Mouse (Mus musculus): ENCODE data around the gene Snrpe.
A peak's percentile ranks its signal among the peaks of the same experiment; 100 is the strongest.

Gene Snrpe

DNA sequence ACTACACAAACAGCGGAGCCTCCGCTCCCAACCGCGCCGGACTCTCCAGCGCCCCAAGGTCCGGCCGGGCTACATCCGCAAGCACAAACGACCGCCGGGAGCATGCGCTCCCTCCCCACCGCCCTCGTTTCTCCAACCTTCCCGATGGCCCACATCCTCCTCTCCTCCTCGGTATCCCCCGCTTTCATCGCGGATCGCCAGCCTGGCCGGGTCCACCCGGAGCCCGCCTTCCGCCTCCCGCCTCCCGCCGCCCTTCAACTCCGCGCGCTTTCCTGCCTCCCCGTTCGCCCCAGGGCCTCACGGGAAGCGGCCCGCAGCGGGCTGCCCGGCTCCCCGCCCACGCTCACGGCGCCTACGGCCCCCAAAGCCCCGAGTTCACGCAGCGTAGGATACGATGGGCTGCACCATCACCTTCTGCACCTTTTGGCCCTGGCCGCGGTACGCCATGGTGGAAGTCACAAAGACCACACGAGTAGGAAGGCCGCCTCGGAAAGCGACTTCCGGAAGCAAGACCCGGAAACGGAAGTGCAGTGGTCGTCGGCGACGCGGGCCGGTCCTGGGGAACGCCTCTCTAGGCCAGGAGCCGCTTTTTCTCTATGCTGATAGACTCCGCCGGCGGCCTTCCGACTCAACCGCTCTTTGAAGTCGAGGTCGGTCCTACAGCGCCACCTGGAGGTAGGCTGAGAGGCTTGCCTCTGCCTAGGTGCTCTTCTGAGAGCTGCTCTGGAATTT lies at the start of gene Snrpe:
Gene Snrpe (minus strand): TSS at position 521 of the 732 bp plus-strand sequence.
- peak; percentile 98 for DNase-seq

- no peak for DNase-seq
Observed at GRCm38 (mm10) chr1:133658878-133659277, 48.8 kb upstream of the Snrpe start.

DNA sequence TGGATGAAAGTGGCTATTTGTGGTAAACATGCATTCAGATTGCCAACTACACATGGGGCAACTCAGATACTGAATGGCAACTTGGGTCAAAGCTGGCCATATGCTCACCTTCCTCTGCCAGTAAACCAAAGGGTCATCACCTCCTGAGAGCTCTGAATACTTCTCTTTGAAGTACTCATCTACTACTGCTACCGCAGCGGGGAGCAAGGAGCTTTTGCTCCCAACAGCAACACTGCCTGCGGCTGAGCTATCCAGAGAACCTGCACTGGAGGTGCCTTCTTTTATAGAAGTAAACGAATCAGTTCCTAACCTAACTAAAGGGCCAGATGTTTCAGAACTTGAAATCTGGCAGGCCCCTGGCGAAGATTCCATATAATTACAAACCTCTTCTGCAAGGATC lies 46.7 kb upstream of the Snrpe start:
- no peak for DNase-seq

- DNase-seq = no peak
Observed at GRCm38 (mm10) chr1:133653033-133653432, 42.9 kb upstream of the Snrpe start.

DNA sequence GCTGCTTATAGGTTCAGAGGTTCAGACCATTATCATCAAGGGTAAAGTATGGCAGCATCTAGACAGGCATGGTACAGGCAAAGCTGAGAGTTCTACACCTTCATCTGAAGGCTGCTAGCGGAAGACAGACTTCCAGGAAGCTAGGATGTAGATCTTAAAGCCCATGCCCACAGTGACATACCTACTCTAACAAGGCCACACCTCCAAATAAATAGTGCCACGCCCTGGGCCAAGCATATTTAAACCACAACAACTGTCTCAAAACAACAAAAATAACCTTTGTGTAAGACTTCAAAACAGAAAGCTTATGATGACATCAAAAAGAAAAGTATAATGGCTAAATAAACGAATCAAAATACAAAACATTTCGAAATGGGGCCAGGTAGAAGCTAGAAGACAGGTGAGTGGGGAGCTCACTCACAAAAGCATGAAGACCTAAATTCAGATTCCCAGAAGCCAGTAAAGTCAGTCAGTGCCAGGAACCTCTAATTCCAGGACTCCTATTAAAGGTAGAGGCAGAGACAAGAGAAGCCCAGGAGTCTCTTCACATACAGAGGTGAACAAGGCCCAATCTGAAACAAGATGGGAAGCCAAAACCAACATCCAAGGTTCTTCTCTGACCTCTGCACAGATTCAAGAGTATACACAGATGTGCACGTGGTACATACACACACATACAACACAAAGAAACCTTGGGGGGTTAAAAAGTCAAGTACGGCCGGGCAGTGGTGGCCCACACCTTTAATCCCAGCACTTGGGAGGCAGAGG lies 40.4 kb upstream of the Snrpe start:
- DNase-seq = no peak

GRCm38 (mm10) chr1:133645652-133646051 lies 35.6 kb upstream of the Snrpe start:
- no peak for DNase-seq

DNA sequence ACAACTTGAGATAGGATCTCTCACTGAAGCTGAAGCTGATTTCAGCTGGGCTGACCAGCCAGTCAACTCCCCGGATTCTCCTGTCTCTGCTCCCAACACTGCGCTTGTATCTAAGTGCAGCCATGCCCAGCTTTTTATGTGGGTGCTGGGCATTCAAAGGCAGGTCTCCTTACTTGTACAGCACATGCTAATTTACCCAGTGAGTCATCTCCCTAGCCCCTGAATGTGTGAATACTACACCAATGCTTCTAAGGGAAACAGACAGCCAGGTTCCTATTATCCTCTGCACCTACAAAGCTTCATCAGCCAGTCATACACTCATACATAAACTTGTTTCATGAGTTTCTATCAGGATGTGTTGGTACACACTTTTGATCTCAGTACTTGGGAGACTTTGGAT lies 31.1 kb upstream of the Snrpe start:
- no peak for DNase-seq

GRCm38 (mm10) chr1:133638517-133638916 lies 28.4 kb upstream of the Snrpe start:
- no peak for DNase-seq

DNA sequence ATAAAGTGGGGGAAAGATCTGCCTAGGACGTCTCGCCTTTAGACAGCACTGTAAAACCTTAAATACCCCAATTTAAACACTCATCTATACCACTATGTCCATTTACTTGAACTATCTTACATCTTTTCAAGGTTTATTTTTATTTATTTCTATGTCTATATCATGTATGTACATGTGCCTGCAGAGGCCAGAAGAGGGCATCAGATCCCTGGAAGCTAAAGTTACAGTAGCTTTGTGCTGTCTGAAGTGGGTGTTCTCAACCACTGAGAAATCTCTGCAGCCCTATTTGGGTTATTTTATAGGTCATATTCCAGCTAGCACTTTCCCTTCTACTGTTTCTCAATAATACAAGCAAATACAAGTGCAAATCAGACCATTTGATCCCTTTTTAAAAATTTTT lies 22.1 kb upstream of the Snrpe start:
- DNase-seq = peak; percentile 33

DNA sequence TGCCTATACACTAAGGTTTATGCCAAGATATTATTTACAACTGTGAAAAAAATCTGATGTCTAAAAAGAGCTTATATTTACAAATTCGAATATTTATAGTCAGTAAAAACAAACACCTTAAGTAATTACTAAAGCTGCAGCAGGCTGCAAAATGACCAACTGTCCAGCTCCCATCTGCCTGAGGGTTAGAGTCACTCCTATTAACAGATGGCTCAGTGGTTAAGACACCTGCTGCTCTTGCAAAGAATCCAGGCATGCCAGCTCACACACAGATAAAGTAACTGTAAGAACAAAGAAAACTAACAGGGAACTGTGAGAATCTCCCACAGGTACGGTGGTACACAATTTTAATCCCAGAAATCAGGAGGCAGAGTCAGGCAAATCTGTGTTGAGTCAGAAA lies 15.0 kb upstream of the Snrpe start:
- no peak for DNase-seq

- DNase-seq = no peak
Observed at GRCm38 (mm10) chr1:133618311-133618710, 8.2 kb upstream of the Snrpe start.

DNA sequence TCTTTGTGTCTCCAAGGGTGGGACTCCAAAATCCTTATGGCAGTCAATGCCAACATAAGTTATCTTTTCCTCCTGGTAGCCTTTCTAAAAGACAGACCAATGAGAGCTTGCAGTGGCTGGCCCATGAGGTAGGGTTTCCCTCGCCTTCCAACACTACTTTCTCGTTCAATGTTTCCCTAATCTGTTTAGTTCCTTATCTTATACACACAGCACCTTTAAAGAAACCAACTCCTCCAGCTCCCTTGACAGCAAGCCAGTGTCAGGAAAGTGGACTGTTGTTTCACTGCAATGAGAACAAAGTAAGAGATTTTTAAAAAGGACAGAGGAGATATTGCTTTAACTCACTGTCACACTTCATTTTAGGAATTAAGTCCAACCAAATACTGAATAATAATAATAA lies 7.8 kb upstream of the Snrpe start:
- no peak for DNase-seq

DNA sequence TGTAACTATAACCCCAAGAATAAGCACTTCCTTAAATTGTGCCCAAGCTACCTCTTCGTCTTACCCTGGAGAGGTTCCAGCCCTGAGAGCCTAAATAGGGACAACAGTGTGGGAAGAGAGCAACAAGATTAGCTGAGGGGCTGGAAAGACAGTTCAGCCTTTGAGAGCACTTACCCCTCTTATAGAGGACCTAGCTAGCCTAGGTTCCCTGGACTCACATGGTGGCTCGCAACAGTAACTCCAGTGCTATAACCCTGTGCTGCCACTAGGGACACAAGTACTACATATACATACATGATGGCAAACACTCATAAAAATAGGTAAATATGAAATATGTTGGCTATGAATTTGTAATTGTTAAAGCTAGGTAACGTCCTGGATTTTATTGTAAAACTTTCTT lies 3.7 kb upstream of the Snrpe start:
- no peak for DNase-seq

DNA sequence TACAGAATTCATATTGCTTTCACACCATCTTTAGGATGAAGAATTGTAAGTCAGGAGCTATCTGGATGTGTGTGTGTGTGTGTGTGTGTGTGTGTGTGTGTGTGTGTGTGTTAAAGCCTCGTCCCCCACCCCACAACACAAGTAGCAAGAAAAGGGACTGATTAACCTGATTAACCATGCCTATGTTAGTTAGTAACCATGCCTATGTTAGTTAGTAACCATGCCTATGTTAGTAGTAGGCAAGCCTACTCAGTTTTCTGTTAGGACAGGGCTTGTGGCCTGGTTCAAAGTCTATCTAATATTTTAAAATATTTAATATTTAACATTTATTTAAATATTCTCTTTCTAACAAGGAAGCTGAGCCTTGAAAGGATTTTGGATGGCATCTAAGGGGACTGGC lies 1.3 kb upstream of the Snrpe start:
- no peak for DNase-seq

- no peak for DNase-seq
Observed at GRCm38 (mm10) chr1:133610601-133611000, 510 bp upstream of the Snrpe start.

DNA sequence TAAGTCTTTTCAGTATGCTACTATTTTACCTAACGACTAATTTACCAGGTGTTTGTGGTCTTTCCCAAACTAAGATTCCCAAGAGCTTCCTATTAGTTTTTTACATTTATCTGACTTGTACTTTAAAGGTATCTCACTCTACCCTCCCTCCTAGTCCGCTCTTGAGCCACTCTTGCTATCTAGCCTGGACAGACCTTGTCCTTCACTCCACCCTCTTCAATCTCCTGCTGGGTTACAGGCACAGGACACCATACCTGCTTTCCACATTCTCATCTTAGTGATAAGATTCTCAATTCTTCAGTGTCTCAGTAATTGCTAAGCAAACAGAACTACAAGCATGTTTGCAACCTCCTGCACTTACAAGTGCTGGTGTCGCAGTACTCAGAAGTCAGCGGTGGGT lies 6.9 kb downstream of the Snrpe start:
- no peak for DNase-seq

GRCm38 (mm10) chr1:133596298-133597007 lies 13.6 kb downstream of the Snrpe start:
- peak; percentile 51 for DNase-seq

- DNase-seq = no peak
Observed at GRCm38 (mm10) chr1:133585995-133586537, 24.0 kb downstream of the Snrpe start.

- no peak for DNase-seq
Observed at GRCm38 (mm10) chr1:133571293-133571692, 38.8 kb downstream of the Snrpe start.

Data from kidney, postnatal 10 days (tissue).